Mouse (Mus musculus) c-Kit-positive CD71-negative TER-119-negative erythroid progenitor cells, embryonic 14.5 days (primary cell): ENCODE measurements around the gene Plac9a.
A peak's percentile ranks its signal among the peaks of the same experiment; 100 is the strongest.
"Not testable (repeated sequence)": the region's sequence is repeated elsewhere in the genome, so short reads cannot be mapped to it uniquely, and the experiment has no call there.

Experiments used
- DNase-seq: peaks from one replicate; pipeline ENCODE4 v3.0.0-alpha.2; 2013; ENCODE audit warnings: low read depth

The Plac9a gene

DNA sequence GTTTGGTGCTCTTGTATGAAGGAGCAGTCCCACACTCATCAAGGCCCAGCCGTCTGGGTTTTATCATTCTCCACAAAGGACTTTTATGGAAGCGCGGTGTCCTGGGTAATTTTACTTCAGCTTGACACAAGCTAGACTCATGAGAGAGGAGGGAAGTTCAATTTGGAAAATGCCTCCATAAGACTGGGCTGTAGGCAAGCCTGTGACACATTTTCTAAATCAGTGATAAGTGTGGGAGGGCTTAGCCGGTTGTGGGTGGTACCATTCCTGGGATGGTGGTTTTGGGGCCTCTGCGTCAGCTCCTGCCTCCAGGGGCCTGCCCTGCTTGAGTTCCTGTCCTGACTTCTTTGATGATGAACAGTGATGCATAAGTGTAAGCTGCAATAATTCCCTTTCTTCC is 37.6 kb downstream of the Plac9a start:
- no peak for DNase-seq

GRCm38 (mm10) chr14:25863721-25864120 is 39.2 kb downstream of the Plac9a start:
- DNase-seq: no peak

DNA sequence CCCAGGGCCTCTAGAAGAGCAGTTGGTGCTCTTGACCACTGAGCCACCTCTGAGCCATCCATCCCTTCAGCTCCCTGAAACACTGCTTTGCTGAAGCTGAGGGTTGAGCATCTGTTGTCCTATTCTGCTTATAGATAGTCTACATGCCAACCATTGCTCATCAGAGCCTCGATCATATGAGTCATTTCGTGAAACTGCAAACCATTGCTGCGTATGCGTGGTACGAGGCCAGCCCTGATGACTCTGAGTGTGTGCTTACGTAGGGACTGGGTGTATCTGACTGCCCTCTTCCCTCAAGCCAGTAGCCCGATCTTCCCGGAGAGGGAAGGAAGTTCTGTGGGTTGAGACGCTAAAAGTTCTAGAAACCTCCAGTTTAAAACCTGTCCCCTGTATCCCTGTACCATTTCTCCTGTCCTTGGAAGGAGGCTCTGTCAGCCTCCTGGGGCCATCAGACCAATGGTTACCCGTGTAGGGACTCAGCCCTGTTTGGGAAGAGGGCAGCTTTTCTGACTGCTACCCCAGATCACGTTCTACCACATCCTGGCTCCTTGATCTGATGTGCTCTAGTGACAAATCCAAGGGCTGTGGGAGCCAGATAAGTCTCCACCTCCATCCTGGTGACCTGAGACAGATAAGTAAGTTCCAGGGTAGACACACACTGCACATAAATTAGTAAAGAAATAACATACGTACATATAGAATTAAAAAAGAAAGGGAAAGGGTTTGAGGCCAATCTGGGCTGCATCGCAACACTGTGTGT is 40.9 kb downstream of the Plac9a start:
- peak; percentile 44 for DNase-seq

DNA sequence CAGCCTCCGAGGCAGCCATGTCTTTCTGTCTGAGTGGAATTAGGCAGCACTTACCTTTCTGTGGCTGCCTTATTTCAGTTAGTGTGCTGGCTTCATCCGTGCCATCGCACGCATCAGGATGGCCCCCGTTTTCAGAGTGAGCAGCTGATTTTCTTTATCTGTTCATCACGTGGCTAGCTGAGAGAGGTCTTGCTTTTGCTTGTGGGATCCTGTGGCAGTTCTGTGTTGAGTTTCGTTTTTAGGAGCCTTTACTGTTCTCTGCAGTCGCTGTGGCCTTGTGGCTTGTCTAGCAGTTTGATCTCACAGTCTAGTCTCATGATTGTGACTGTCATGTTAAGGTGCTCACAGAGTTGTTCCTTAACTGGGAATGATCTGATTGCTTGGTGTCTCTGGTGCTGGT is 45.0 kb downstream of the Plac9a start:
- no peak for DNase-seq

DNA sequence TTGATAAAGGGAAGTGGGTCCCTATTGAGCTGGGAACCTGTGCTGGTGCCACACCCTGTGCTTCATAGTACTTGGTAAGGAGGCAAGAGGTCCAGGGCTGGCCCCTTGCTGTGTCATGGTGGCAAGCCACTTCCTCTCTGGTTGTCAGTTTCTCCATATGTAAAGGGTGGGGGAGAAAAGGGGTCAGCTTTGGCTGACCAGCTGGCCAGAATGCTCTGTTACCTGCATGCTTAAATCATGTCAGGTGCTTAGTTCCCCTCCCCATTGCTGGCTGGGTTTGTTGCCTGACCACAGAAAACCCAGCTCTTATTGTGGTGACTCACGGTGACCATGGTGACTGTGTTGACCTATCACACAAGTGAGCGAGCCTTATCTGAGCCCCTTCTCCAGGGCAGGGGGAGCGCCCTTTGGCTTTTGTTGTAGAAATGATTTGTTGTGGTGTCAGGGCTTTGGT is 45.7 kb downstream of the Plac9a start:
- DNase-seq: no peak

GRCm38 (mm10) chr14:25855241-25855885 is 47.5 kb downstream of the Plac9a start:
- no peak for DNase-seq

DNA sequence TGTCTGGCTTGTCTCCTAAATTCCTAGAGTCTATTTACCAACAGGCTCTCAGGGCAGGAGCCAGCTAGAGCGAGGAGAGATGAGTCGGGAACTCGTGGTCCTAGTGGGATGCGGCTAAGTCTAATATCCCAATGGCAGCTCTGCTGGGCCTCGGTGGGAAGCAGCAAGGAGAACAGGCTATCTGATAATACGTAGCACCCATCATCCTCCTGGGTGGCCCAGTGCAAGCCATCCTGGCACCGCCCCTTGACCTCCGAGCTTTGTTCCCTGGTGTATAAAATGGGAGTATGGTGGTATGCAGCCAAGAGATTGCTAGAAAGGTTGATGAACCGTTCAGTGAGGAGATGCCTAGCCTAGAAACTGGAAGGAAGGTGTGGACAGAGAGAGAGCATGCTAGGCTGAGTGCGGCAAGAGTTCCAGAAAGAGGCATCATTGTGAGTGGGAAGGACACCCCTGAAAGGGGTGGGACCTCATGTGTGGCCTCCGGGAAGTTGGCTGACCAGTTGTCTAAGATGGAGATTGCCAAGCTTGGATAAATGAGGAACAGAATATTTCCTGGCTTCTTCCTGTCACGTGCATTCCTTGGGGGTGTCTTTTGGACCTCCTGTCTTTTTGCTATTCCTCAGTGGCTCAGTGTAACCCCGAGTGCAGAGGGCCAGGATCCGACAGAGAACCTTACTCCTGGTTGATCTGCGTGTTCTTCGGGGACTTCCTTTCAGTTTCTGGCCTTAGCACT is 49.0 kb downstream of the Plac9a start:
- no peak for DNase-seq

DNA sequence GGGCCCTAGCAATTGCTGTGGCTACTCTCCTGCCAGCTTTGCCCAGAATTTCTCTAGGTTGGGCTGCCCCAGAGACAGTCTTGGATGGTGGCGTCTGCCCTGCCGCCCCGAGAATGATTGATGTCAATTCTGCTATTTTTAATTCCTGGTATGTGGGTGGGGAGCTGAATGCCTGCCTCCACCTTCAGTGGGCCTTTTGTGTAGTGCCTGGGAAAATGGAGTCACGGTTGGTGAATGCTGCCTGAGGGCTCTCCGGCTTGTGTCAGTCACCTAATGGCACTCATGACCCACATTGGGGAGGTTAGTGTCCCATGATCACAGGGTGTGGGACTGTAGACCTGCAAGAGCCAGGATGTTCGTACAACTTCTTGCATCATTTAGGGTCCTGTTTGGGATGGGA is 49.6 kb downstream of the Plac9a start:
- no peak for DNase-seq

DNA sequence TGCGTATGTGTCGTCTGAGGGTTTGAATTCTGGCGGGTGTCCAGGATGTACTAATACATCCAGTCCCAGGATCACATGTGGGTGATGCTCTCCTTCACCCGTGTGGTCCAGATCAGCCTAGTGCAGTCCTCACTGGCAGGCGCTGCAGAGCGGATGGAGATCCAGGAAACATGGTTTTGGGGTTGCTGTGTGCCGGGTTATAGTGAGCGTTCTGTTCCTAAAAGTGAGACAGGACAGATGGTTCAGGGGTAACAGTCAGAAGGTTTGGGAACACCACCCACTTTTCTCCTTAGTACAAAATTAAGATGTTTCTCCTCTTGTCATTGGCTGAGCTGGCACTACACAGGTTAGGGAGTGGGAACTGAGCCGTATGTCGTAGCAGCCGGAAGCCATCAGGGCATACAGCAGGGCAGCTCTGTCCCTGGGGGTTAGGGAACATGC is 50.8 kb downstream of the Plac9a start:
- no peak for DNase-seq

GRCm38 (mm10) chr14:25851189-25851588 is 51.7 kb downstream of the Plac9a start:
- DNase-seq: no peak

DNA sequence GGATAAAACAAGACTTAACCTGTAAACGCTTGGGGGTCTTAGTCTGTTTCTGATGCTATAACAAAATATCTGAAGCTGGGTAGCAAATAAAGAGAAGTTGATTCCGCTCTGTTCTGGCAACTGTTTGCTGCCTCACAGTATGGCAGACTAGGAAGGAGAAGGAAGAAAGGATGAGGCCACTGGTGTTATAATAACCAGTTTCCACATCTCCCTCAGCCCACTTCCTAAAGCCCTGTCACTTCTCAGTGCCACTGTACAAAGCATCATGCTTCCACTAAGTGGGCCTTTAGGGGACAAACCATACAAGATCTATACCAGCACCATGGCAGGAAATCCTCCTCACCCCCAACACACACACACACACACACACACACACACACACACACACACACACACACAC is 52.5 kb downstream of the Plac9a start:
- no peak for DNase-seq

GRCm38 (mm10) chr14:25848708-25849107 is 54.2 kb downstream of the Plac9a start:
- DNase-seq: not testable (repeated sequence)

- no peak for DNase-seq
Observed at GRCm38 (mm10) chr14:25848237-25848636, 54.7 kb downstream of the Plac9a start.

GRCm38 (mm10) chr14:25847660-25848059 is 55.2 kb downstream of the Plac9a start:
- no peak for DNase-seq

DNA sequence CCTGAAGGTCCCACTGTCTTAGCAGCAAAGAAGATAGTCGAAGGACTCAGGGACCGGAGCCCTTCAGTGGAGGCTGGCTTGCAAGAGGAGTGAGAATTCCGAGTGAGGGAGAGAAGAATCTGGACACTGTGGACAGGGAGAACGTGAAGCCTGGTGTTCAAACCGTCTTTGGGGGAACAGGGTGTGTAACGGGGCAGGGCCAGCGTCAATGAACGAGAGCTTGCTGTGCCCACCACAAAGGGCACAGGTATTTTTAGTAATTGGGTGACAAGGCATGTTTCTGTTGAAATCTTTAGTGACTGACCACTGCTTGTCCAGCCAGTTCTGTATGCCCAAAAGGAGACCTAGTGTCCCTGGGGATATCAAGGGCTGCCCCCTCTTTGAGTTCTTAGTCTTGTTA is 56.4 kb downstream of the Plac9a start:
- DNase-seq: no peak

GRCm38 (mm10) chr14:25845832-25846383 is 57.0 kb downstream of the Plac9a start:
- no peak for DNase-seq

GRCm38 (mm10) chr14:25844372-25844771 is 58.5 kb downstream of the Plac9a start:
- DNase-seq: no peak

GRCm38 (mm10) chr14:25842688-25843003 is 60.3 kb downstream of the Plac9a start:
- no peak for DNase-seq

GRCm38 (mm10) chr14:25841991-25842687 is 60.8 kb downstream of the Plac9a start, which contains the start of gene Anxa11:
Gene Anxa11 (plus strand): TSS chr14:25842156.
- peak; percentile 78 for DNase-seq

DNA sequence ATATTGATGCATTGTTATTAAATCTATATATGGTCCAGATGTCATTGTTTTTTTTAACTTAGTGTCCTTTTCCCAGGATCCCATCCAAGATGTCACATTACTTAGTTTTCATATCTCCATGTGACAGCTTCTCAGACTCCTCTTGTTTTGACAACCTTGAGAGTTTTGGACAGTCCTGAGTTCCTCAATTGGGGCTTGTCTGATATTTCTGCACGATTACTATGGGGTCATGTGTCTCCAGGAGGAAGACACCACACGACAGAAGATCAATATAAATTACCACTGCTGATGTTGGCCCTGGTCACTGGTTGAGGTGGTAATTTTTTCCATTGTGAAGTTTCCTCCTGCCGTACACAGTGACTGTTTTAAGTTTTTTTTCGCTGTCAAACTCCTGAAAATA is 61.3 kb downstream of the Plac9a start:
- DNase-seq: no peak

GRCm38 (mm10) chr14:25840961-25841360 is 61.9 kb downstream of the Plac9a start:
- DNase-seq: no peak

- DNase-seq: no peak
Observed at GRCm38 (mm10) chr14:25839791-25840190, 63.1 kb downstream of the Plac9a start.
